Mouse (Mus musculus): Measurements from ENCODE around the gene Iqsec1. TPM values are rescaled to one million over a fixed set of nuclear protein-coding genes. Genes with fewer than 3 reads are reported as not detected.

The Iqsec1 gene
- polyA plus RNA-seq, 1 experiment from 2014 or later: 14.6 TPM

GRCm38 (mm10) chr6:90736691-90737245 lies 251.7 kb downstream of the Iqsec1 start:
- WGBS: under 1% methylated on average over 48 of the region's 52 CpGs
- no peaks in the 10 kb centered on the region for H3K36me3 ChIP-seq (ENCODE audit: control insufficient read depth, insufficient read depth, low read length)
- peak overlapping the region; percentile 71 for H3K4me3 ChIP-seq (ENCODE audit: low read depth, low read length)
- H3K9ac ChIP-seq (ENCODE audit: low read length): peak overlapping the region; percentile 78
- no peaks in the 10 kb centered on the region for H3K9me3 ChIP-seq (ENCODE audit: control insufficient read depth, low read length)
- DNase-seq (ENCODE audit: low spot score, missing footprints) (peak; percentile 95), ATAC-seq (ENCODE audit: low FRiP score) (peak; percentile 72)
- H3K27me3 ChIP-seq (ENCODE audit: control insufficient read depth, insufficient read depth, low read length): no peaks in the 10 kb centered on the region; the same call in 1 of the 2 replicates
- H3K4me1 ChIP-seq (ENCODE audit: control insufficient read depth, insufficient read depth, low read length): peaks cover 19% of the 10 kb centered on the region
- 0 out of 2 replicates have a peak overlapping the region, but pooled peaks have one; percentile 35 for H3K27ac ChIP-seq (ENCODE audit: low read depth, low read length)
- peak overlapping the region; percentile 99 for H3K4me2 ChIP-seq

DNA sequence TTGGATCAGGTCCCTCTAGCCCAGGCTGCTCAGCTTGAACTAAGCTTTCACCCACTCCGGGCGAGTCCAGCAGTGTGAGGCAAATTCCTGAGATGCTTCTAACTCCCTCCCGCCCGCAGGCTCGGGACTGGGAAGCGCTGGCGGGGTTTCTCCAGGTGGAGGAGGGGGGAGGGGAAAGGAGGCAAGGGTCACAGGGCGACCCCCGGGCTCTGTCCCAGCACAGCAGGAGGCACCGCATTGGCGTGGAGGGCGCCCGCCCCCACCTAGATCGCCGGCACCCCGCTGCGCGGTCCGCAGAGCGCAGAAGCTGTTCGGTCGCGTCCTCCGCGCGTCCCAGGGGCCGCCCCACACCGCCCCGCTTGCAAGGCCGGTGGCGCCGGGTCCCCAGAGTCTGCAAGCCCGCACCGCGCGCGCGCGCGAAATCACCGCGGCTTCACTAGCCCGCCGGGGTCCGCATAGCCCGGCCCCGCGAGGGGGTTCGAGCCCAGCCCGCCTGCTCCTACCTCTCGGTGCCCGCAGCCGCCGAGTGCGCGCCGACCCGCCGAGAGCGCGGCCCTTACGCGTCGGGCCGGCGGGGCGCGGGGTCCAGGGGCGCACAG lies 252.3 kb downstream of the Iqsec1 start:
- Histone ChIP-seq H3K27ac (ENCODE audit: low read depth, low read length) (peak overlapping the region; percentile 35; the same call in 1 of the 2 replicates), H3K4me1 (ENCODE audit: control insufficient read depth, insufficient read depth, low read length) (peaks cover 22% of the 10 kb centered on the region), H3K9me3 (ENCODE audit: control insufficient read depth, low read length) (no peaks in the 10 kb centered on the region), H3K4me2 (peak overlapping the region; percentile 99), H3K36me3 (ENCODE audit: control insufficient read depth, insufficient read depth, low read length) (no peaks in the 10 kb centered on the region), H3K4me3 (ENCODE audit: low read depth, low read length) (peak overlapping the region; percentile 71), H3K9ac (ENCODE audit: low read length) (peak overlapping the region; percentile 78), H3K27me3 (ENCODE audit: control insufficient read depth, insufficient read depth, low read length) (no peaks in the 10 kb centered on the region; the same call in 1 of the 2 replicates)
- ATAC-seq (ENCODE audit: low FRiP score) (peak; percentile 55), DNase-seq (ENCODE audit: low spot score, missing footprints) (peak; percentile 92)
- under 1% methylated on average over 69 of the region's 69 CpGs for WGBS

DNA sequence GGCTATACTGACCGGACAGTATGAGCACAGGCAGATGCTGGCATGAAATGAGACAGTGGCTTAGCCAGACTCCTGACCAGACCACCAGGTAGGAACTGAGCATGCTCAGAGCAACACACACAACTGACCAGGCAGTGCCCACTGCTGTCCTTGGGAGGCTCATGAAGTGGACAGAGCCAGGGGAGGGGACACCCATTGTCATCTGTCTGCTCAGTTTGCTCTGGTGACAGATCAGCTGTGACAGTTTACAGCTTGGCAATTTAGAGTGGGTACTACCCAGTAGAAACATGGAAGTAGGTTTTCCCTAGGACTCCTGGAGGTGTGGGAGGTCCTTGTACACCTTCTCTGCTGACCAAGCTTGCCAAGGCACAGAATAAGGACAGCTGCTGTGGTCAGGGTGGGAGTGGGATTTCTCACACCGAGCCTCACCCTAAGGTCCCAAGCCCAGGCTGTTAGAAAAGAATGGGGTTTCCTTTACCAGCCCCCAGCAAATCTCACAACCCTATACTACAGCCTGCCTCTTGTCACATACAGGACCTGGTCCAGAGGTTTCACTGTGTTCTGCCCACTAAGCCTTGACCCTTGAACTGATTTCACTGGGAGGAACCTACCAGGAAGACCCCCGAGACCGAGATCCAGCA lies 253.0 kb downstream of the Iqsec1 start:
- no peaks in the 10 kb centered on the region for H3K9me3 ChIP-seq (ENCODE audit: control insufficient read depth, low read length)
- no peaks in the 10 kb centered on the region for H3K36me3 ChIP-seq (ENCODE audit: control insufficient read depth, insufficient read depth, low read length)
- peak overlapping the region; percentile 99 for H3K4me2 ChIP-seq
- H3K4me1 ChIP-seq (ENCODE audit: control insufficient read depth, insufficient read depth, low read length): peaks cover 18% of the 10 kb centered on the region
- H3K4me3 ChIP-seq (ENCODE audit: low read depth, low read length): peak overlapping the region; percentile 71
- 25% methylated on average over 4 of the region's 4 CpGs for WGBS
- ATAC-seq (ENCODE audit: low FRiP score) (peak; percentile 1; the same call in 1 of the 2 replicates), DNase-seq (ENCODE audit: low spot score, missing footprints) (peak; percentile 81)
- H3K9ac ChIP-seq (ENCODE audit: low read length): peak overlapping the region; percentile 78; the same call in 1 of the 2 replicates
- H3K27me3 ChIP-seq (ENCODE audit: control insufficient read depth, insufficient read depth, low read length): no peaks in the 10 kb centered on the region; the same call in 1 of the 2 replicates
- H3K27ac ChIP-seq (ENCODE audit: low read depth, low read length): no peak overlapping the region

- no peaks in the 10 kb centered on the region for H3K36me3 ChIP-seq (ENCODE audit: control insufficient read depth, insufficient read depth, low read length)
- no peaks in the 10 kb centered on the region; the same call in 1 of the 2 replicates for H3K27me3 ChIP-seq (ENCODE audit: control insufficient read depth, insufficient read depth, low read length)
- no peak overlapping the region for H3K9ac ChIP-seq (ENCODE audit: low read length)
- DNase-seq (ENCODE audit: low spot score, missing footprints): peak; percentile 77
- no peak overlapping the region for H3K27ac ChIP-seq (ENCODE audit: low read depth, low read length)
- H3K9me3 ChIP-seq (ENCODE audit: control insufficient read depth, low read length): no peaks in the 10 kb centered on the region
- H3K4me1 ChIP-seq (ENCODE audit: control insufficient read depth, insufficient read depth, low read length): peaks cover 18% of the 10 kb centered on the region
- no peak overlapping the region for H3K4me2 ChIP-seq
- no peak for ATAC-seq (ENCODE audit: low FRiP score)
- no peak overlapping the region for H3K4me3 ChIP-seq (ENCODE audit: low read depth, low read length)
These were observed 253.7 kb downstream of the Iqsec1 start for GRCm38 (mm10) chr6:90734806-90735205.

DNA sequence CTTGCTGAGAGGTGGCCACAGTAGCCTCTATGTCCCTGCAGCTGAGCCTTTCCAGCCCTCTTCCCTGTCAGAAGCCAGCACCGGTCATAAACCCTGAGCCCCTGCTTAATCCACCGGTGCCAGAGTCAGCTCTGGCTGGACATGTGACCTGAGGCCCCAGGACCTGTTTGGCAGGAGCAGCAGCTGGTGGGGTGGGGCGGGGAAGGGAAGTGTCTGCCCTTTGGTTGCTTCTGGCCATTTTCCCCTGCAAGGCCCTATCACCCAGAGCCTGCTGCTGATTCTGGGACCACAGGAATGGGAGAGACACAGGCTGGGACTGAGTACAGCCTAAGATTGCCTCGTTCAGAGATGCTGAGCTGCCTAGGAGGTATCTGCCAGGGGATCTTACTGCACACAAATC lies 257.2 kb downstream of the Iqsec1 start:
- DNase-seq (ENCODE audit: low spot score, missing footprints): no peak
- Histone ChIP-seq H3K27ac (ENCODE audit: low read depth, low read length) (no peak overlapping the region), H3K4me3 (ENCODE audit: low read depth, low read length) (no peak overlapping the region), H3K36me3 (ENCODE audit: control insufficient read depth, insufficient read depth, low read length) (no peaks in the 10 kb centered on the region), H3K9me3 (ENCODE audit: control insufficient read depth, low read length) (no peaks in the 10 kb centered on the region), H3K4me2 (no peak overlapping the region), H3K27me3 (ENCODE audit: control insufficient read depth, insufficient read depth, low read length) (no peaks in the 10 kb centered on the region; the same call in 1 of the 2 replicates), H3K4me1 (ENCODE audit: control insufficient read depth, insufficient read depth, low read length) (peaks cover 10% of the 10 kb centered on the region), H3K9ac (ENCODE audit: low read length) (no peak overlapping the region)
- WGBS: 30% methylated on average over 4 of the region's 4 CpGs
- no peak for ATAC-seq (ENCODE audit: low FRiP score)

DNA sequence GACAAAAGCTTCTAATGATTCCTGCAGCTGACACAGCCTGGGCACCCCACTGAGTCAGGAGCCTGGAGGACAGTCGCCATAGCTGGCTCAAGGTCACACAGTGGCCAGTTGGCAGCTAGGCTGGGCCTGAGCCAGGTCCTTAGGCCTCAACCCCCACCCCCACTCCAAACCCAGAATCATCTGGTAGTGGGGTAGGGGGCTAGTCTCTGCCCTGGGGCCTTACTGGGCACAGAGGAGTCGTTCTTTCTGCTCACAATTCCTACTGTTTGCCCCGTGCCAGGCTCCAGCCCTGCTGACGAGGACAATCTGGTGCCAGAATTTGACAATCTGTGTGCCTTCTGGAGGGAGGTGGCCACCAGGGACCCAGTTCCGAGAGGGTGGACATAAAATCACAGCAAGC lies 258.7 kb downstream of the Iqsec1 start:
- Histone ChIP-seq H3K9ac (ENCODE audit: low read length) (no peak overlapping the region), H3K4me1 (ENCODE audit: control insufficient read depth, insufficient read depth, low read length) (peaks cover 15% of the 10 kb centered on the region)

GRCm38 (mm10) chr6:90728491-90728931 lies 260.0 kb downstream of the Iqsec1 start:
- Histone ChIP-seq H3K27ac (ENCODE audit: low read depth, low read length) (no peak overlapping the region), H3K4me1 (ENCODE audit: control insufficient read depth, insufficient read depth, low read length) (peaks cover 15% of the 10 kb centered on the region), H3K36me3 (ENCODE audit: control insufficient read depth, insufficient read depth, low read length) (no peaks in the 10 kb centered on the region), H3K9ac (ENCODE audit: low read length) (no peak overlapping the region), H3K4me2 (no peak overlapping the region), H3K4me3 (ENCODE audit: low read depth, low read length) (no peak overlapping the region), H3K9me3 (ENCODE audit: control insufficient read depth, low read length) (no peaks in the 10 kb centered on the region), H3K27me3 (ENCODE audit: control insufficient read depth, insufficient read depth, low read length) (no peaks in the 10 kb centered on the region)
- 0% methylated on average over 1 of the region's 1 CpGs for WGBS
- peak; percentile 76 for ATAC-seq (ENCODE audit: low FRiP score)
- peak; percentile 97 for DNase-seq (ENCODE audit: low spot score, missing footprints)

More for the DNA sequence above, 258.7 kb downstream of the Iqsec1 start:
- DNase-seq (ENCODE audit: low spot score, missing footprints): no peak
- Histone ChIP-seq H3K4me2 (no peak overlapping the region), H3K27me3 (ENCODE audit: control insufficient read depth, insufficient read depth, low read length) (no peaks in the 10 kb centered on the region), H3K9me3 (ENCODE audit: control insufficient read depth, low read length) (no peaks in the 10 kb centered on the region), H3K4me3 (ENCODE audit: low read depth, low read length) (no peak overlapping the region), H3K36me3 (ENCODE audit: control insufficient read depth, insufficient read depth, low read length) (no peaks in the 10 kb centered on the region), H3K27ac (ENCODE audit: low read depth, low read length) (no peak overlapping the region)
- 64% methylated on average over 5 of the region's 5 CpGs for WGBS
- ATAC-seq (ENCODE audit: low FRiP score): no peak

GRCm38 (mm10) chr6:90727826-90728225 lies 260.7 kb downstream of the Iqsec1 start:
- 87% methylated on average over 3 of the region's 3 CpGs for WGBS

DNA sequence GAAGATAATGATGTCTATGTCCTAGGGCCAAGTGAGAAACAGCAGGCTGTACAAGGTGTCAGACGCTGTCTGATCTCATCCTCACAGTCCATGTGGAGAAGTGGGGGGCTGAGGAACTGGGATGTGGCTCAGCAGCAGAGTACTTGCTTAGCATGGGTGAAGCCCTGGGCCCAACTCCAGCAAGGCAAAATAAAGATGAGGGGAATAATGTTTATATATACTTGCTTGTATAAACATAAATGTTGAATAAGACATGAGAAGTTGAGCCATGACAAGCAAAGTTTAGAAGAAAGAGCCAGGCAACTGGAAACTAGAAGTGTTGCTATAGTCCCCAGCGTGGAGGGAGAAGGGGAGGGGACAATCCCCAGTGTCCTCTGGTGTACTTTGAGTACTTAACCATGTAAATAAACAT lies 261.8 kb downstream of the Iqsec1 start:
- Histone ChIP-seq H3K4me2 (no peak overlapping the region), H3K27me3 (ENCODE audit: control insufficient read depth, insufficient read depth, low read length) (no peaks in the 10 kb centered on the region), H3K4me1 (ENCODE audit: control insufficient read depth, insufficient read depth, low read length) (peaks cover 15% of the 10 kb centered on the region), H3K27ac (ENCODE audit: low read depth, low read length) (no peak overlapping the region), H3K4me3 (ENCODE audit: low read depth, low read length) (no peak overlapping the region), H3K9ac (ENCODE audit: low read length) (no peak overlapping the region), H3K36me3 (ENCODE audit: control insufficient read depth, insufficient read depth, low read length) (no peaks in the 10 kb centered on the region), H3K9me3 (ENCODE audit: control insufficient read depth, low read length) (no peaks in the 10 kb centered on the region)
- DNase-seq (ENCODE audit: low spot score, missing footprints): no peak
- 81% methylated on average over 2 of the region's 2 CpGs for WGBS
- no peak for ATAC-seq (ENCODE audit: low FRiP score)

More at GRCm38 (mm10) chr6:90727826-90728225, 260.7 kb downstream of the Iqsec1 start:
- Histone ChIP-seq H3K4me1 (ENCODE audit: control insufficient read depth, insufficient read depth, low read length) (peaks cover 15% of the 10 kb centered on the region), H3K9me3 (ENCODE audit: control insufficient read depth, low read length) (no peaks in the 10 kb centered on the region), H3K9ac (ENCODE audit: low read length) (no peak overlapping the region), H3K27me3 (ENCODE audit: control insufficient read depth, insufficient read depth, low read length) (no peaks in the 10 kb centered on the region), H3K36me3 (ENCODE audit: control insufficient read depth, insufficient read depth, low read length) (no peaks in the 10 kb centered on the region), H3K27ac (ENCODE audit: low read depth, low read length) (no peak overlapping the region), H3K4me3 (ENCODE audit: low read depth, low read length) (no peak overlapping the region), H3K4me2 (no peak overlapping the region)
- no peak for DNase-seq (ENCODE audit: low spot score, missing footprints)
- ATAC-seq (ENCODE audit: low FRiP score): no peak
